Mouse (Mus musculus) kidney, embryonic 15.5 days (tissue): ENCODE results near the gene 4930470P17Rik. TPM values are rescaled to one million over a fixed set of nuclear protein-coding genes. Genes with fewer than 3 reads are reported as not detected.
A peak's percentile ranks its signal among the peaks of the same experiment; 100 is the strongest.

Experiments used
- ATAC-seq: fragments of 200-750 bp; cut with Nextera tagmentation; replicated peaks from 2 replicates; pipeline ENCODE4 v1.8.0; 2017; ENCODE audit warnings: moderate TSS enrichment; ENCODE audit not compliant: low FRiP score
- H3K27ac ChIP-seq: fragments of 300-500 bp; sonication (generic); 2 replicates; pipeline ENCODE4 v1.5.1; 2015; ENCODE audit warnings: mild to moderate bottlenecking, inconsistent platforms
- H3K27me3 ChIP-seq: fragments of 300-500 bp; sonication (generic); 2 replicates; pipeline ENCODE4 v1.6.1; 2015; ENCODE audit warnings: inconsistent platforms
- H3K36me3 ChIP-seq: fragments of 300-500 bp; sonication (generic); 2 replicates; pipeline ENCODE4 v1.6.1; 2015; ENCODE audit warnings: inconsistent platforms
- H3K4me1 ChIP-seq: fragments of 300-500 bp; sonication (generic); 2 replicates; pipeline ENCODE4 v1.6.1; 2015; ENCODE audit warnings: inconsistent platforms
- H3K4me2 ChIP-seq: fragments of 300-500 bp; sonication (generic); 2 replicates; pipeline ENCODE4 v1.6.1; 2015; ENCODE audit warnings: moderate library complexity, mild to moderate bottlenecking, inconsistent platforms
- H3K4me3 ChIP-seq: fragments of 300-500 bp; sonication (generic); replicated peaks from 2 replicates; pipeline ENCODE4 v1.5.1; 2015; ENCODE audit warnings: mild to moderate bottlenecking, inconsistent platforms
- H3K9ac ChIP-seq: fragments of 300-500 bp; sonication (generic); 2 replicates; pipeline ENCODE4 v1.6.1; 2015; ENCODE audit warnings: mild to moderate bottlenecking, inconsistent platforms
- H3K9me3 ChIP-seq: fragments of 300-500 bp; sonication (generic); replicated peaks from 2 replicates; pipeline ENCODE4 v1.6.1; 2016; ENCODE audit warnings: inconsistent platforms
- WGBS: fragments of 180-500 bp; shearing (Covaris S2); methylation state at CpG from one replicate; pipeline ENCODE4 v1.1.7; 2015; ENCODE audit warnings: mixed read lengths; 5-methylcytosine and 5-hydroxymethylcytosine counted together
- polyA plus RNA-seq: library from polyadenylated mRNA; unstranded; fragments of >200 nt; fragmentation: Nextera tagmentation; extraction: Ambion mirVana; gene quantifications from 2 replicates; pipeline ENCODE4 v1.2.1, GENCODE M21; 2015

4930470P17Rik gene
- polyA plus RNA-seq, 1 experiment from 2014 or later, result not detected

DNA sequence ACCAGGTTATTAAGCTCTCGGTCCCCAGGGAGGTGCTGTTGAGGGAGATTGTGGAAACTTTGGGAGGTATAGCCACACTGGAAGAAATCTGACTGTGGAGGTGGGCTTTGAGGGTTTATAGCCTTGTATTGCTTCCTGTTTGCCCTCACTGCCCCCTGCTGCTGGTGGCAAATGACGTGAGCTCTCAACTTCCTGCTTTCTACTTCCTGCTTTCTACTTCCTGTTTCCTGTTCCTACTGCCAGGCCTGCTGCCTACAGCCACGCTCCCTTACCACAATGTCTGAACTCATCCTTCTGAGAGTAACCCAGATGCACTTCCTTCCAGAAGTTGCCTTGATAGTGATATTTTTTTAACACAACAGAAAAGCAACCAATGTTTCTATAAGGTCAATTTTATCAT lies 24.3 kb downstream of the 4930470P17Rik start:
- Histone ChIP-seq H3K4me2 (no peak overlapping the region), H3K4me1 (no peaks in the 10 kb centered on the region), H3K27ac (no peak overlapping the region), H3K9ac (no peak overlapping the region), H3K9me3 (no peaks in the 10 kb centered on the region), H3K4me3 (no peak overlapping the region), H3K36me3 (no peaks in the 10 kb centered on the region), H3K27me3 (no peaks in the 10 kb centered on the region)
- 77% methylated on average over 3 of the region's 3 CpGs for WGBS
- ATAC-seq, result no peak

DNA sequence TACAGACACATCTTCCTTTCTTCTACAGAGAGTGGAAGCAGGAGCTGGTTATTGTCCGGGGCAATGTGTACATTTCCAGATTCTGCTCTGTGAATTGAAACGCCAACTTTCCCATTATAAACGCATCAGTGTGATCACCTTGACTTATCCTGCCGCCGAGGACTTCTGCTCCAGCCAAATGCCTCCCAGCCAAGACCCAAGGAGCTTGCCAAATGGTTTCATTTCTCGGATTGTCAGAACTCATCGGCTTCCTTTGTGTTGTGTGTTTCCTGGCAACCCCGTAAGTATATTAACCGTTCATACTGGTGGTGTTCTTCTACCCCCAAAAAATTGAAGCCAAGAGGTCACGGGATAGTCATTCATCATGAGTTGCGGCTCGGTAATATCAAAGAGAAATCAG lies 25.7 kb downstream of the 4930470P17Rik start:
- Histone ChIP-seq H3K4me2 (no peak overlapping the region), H3K27ac (no peak overlapping the region), H3K36me3 (no peaks in the 10 kb centered on the region), H3K4me1 (no peaks in the 10 kb centered on the region), H3K27me3 (no peaks in the 10 kb centered on the region), H3K9me3 (no peaks in the 10 kb centered on the region), H3K4me3 (no peak overlapping the region), H3K9ac (no peak overlapping the region)
- 78% methylated on average over 12 of the region's 12 CpGs for WGBS
- no peak for ATAC-seq

DNA sequence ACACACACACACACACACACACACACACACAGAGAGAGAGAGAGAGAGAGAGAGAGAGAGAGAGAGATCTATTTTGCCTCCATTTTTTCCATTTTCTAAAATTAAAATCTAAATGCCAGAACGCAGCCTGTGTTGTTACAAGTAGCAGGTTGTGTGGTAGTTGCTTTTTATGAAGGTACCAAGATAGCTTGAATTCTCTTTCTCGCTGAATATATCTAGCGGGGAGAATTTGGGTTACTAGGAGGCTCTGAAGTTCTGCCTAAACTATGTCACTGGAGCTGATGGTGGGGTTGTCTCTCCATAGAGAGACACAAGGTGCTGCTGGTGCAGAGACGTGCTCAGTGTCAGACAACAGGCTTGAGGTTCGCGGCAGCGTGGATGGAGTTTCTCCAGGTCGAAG lies 36.8 kb downstream of the 4930470P17Rik start:
- Histone ChIP-seq H3K4me2 (no peak overlapping the region), H3K36me3 (no peaks in the 10 kb centered on the region), H3K4me3 (no peak overlapping the region), H3K27me3 (no peaks in the 10 kb centered on the region), H3K9me3 (no peaks in the 10 kb centered on the region), H3K9ac (no peak overlapping the region), H3K27ac (no peak overlapping the region), H3K4me1 (no peaks in the 10 kb centered on the region)
- WGBS, result 84% methylated on average over 8 of the region's 8 CpGs
- no peak for ATAC-seq

DNA sequence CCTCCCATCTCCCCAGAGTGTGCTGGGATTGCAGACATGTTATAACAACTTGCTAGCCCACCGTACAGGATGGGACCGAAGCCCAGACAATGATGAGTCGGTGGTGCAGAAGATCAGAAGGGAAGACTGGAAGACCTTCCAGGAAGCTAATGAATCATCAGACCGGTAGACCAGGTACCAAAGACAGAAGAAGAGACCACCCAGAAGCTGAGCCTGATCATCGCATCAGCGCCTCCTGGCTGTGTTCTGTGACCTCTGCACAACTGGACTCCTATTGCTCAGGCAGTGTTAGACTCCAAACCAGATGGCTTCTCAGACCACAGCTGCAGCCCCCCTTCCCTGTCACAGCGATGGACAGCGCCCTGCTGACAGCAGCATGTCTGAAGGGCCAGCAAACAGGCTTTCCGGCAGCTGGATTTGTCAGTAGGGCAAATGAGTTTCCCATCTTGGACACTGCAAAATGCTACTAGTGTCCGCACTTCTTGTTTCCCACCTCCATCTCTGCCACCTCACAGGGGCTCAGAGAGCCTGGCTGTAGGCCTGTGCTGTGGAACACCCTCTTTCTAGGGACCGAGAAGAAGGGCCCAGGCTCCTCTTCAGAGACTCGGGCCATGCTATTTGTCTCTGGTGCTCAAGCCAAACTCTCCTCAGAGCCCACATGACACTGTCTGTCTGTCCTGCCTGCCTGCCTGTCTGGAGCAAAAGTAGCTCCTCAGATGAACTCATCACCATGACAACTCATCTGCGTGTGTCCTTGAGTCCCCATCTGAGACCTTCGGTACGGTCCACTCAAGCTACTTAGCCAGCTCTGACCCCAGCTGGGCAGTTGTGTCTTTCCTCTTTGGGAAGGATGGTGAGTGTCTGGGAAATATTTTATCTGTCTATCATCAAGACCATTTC lies 37.6 kb downstream of the 4930470P17Rik start:
- no peak for ATAC-seq

DNA sequence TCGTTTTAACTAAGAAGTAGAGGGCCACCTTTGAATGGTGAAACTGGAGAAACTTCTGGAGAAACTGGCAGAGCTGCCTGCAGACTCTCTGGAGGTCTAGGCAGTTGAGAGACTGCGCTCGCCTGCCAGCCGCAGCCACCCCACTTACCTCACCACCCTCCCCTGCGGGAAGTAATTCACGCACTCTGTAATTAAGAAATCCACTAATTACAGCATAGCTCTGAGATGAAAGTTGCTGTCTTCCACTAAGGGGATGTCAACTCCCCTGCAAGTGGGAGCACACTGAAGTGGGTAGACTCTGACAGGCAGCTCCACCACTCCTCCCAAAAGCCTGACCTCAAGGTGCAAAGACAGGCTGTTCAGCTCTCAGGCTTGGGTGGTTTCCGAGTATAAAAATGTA lies 49.7 kb downstream of the 4930470P17Rik start:
- ATAC-seq, result no peak
- Histone ChIP-seq H3K27me3 (no peaks in the 10 kb centered on the region), H3K27ac (no peak overlapping the region), H3K4me1 (peaks cover 26% of the 10 kb centered on the region), H3K36me3 (no peaks in the 10 kb centered on the region), H3K4me3 (no peak overlapping the region), H3K9ac (no peak overlapping the region), H3K9me3 (no peaks in the 10 kb centered on the region), H3K4me2 (no peak overlapping the region)
- WGBS, result 48% methylated on average over 7 of the region's 7 CpGs

More for the DNA sequence above, 37.6 kb downstream of the 4930470P17Rik start:
- 75% methylated on average over 15 of the region's 15 CpGs for WGBS
- no peaks in the 10 kb centered on the region for H3K9me3 ChIP-seq
- H3K27ac ChIP-seq, result no peak overlapping the region
- no peak overlapping the region for H3K9ac ChIP-seq
- no peaks in the 10 kb centered on the region for H3K36me3 ChIP-seq
- H3K4me1 ChIP-seq, result no peaks in the 10 kb centered on the region
- H3K4me3 ChIP-seq, result no peak overlapping the region
- H3K27me3 ChIP-seq, result no peaks in the 10 kb centered on the region
- H3K4me2 ChIP-seq, result no peak overlapping the region

DNA sequence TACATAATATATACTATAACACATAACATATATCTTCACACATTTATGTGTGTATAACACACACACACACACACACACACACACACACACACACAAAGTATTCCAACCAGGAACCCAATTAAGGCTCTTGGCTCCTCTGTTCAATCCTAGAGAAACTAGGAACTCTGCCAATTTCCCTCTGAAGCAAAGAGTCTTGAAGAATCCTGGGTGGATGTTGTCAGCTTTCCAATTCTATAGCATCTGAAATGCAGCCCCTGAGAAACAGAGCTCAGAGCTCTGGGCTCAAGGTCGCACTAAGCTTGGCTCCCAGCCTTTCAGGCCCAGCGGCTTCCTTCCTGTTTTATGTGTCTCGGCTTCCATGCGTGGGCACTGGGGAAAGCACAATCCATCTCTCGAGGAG lies 51.6 kb downstream of the 4930470P17Rik start:
- H3K4me3 ChIP-seq, result no peak overlapping the region
- H3K9me3 ChIP-seq, result no peaks in the 10 kb centered on the region
- 23% methylated on average over 5 of the region's 5 CpGs for WGBS
- H3K4me1 ChIP-seq, result peaks cover 33% of the 10 kb centered on the region
- H3K27me3 ChIP-seq, result no peaks in the 10 kb centered on the region
- H3K36me3 ChIP-seq, result no peaks in the 10 kb centered on the region
- H3K9ac ChIP-seq, result no peak overlapping the region
- no peak overlapping the region for H3K4me2 ChIP-seq
- 0 out of 2 replicates have a peak, but pooled peaks have one; percentile 19 for ATAC-seq
- 0 out of 2 replicates have a peak overlapping the region, but pooled peaks have one; percentile 56 for H3K27ac ChIP-seq

DNA sequence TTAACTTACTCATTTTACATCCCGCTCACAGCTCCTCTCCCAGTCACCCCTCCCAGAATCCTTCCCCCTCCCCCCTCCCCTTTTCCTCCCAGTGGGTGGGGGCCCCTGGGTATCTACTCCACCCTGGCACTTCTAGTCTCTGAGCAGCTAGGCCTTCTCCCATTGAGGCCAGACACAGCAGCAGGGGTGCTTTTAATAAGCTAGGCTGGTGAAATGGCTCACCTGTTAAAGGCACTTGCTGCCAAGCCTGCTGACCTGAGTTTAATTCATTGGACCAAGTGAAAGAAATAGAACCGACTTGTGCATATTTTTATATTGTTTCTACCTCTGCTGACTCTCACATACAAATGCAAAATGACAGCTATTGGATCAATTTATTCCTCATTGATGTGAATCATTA lies 52.7 kb downstream of the 4930470P17Rik start:
- 78% methylated on average over 2 of the region's 2 CpGs for WGBS
- no peak overlapping the region for H3K9ac ChIP-seq
- H3K9me3 ChIP-seq, result no peaks in the 10 kb centered on the region
- H3K36me3 ChIP-seq, result no peaks in the 10 kb centered on the region
- H3K27me3 ChIP-seq, result no peaks in the 10 kb centered on the region
- no peak for ATAC-seq
- H3K4me3 ChIP-seq, result no peak overlapping the region
- no peak overlapping the region for H3K4me2 ChIP-seq
- no peak overlapping the region for H3K27ac ChIP-seq
- H3K4me1 ChIP-seq, result peaks cover 38% of the 10 kb centered on the region

DNA sequence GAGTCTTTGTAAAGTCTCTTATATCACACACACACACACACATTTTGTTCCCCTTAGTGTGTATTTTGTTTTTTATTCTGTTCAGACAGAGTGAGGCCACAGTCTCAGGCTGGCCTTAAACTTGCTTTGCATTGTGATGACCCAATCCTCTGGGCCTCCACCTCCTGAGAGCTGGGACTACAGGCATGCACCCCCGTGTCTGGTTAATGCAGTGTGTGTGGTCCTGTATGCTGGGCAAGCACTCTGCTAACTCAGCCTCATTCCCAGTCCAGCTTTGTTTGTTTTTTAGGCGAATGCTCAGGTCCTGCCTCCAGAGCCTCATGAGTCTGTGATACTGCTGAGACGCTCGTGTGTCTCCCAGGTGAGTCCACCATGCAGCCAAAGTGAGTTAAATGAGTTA lies 53.8 kb downstream of the 4930470P17Rik start:
- Histone ChIP-seq H3K4me2 (no peak overlapping the region), H3K27ac (0 out of 2 replicates have a peak overlapping the region, but pooled peaks have one; percentile 51), H3K27me3 (no peaks in the 10 kb centered on the region), H3K4me1 (peaks cover 38% of the 10 kb centered on the region), H3K36me3 (no peaks in the 10 kb centered on the region), H3K4me3 (no peak overlapping the region), H3K9me3 (no peaks in the 10 kb centered on the region), H3K9ac (no peak overlapping the region)
- no peak; the same call in 1 of the 2 replicates for ATAC-seq
- WGBS, result 22% methylated on average over 4 of the region's 4 CpGs

DNA sequence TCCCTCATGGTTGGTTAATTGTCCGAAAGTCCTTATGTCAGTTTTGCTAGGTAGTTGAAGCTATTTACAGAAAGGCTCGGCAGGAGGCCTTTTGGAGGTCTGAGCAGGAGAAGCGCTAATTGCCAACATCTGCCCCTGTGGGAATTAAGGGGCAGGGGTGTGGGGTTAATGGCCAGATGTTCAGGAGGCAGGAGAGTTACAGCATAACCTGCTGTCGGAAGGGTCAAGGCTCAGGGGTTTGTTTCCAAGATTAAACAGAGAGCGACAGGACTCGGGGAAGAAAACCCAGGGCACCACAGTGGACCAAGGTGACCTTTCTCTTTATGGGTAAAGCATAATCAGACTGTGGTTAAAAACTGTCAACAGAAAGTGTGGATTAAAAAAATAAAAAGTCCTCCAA lies 54.3 kb downstream of the 4930470P17Rik start:
- ATAC-seq, result no peak
- Histone ChIP-seq H3K27ac (no peak overlapping the region), H3K36me3 (no peaks in the 10 kb centered on the region), H3K4me3 (no peak overlapping the region), H3K9me3 (no peaks in the 10 kb centered on the region), H3K27me3 (no peaks in the 10 kb centered on the region), H3K4me2 (no peak overlapping the region), H3K4me1 (peaks cover 38% of the 10 kb centered on the region), H3K9ac (no peak overlapping the region)
- 15% methylated on average over 6 of the region's 6 CpGs for WGBS

DNA sequence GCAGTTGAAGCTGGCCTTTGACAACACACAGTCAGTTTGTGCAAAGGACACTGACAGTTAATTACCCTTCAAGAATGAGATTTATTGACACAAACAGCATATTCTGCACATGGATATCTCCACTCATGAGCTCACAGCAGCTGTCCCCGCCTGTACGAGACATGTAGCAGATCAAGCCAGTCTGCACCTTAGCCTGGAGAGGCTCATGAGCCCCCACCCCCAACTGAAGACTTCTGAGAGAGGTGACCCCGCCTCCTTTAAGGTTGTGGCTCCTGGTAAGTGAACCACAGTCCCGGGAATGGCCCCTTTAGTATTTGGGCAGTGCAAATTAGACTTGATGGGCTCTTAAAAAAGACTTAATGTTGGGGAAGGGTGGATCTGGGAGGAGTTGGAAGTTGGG lies 56.1 kb downstream of the 4930470P17Rik start:
- WGBS, result 41% methylated on average over 4 of the region's 4 CpGs
- H3K9ac ChIP-seq, result no peak overlapping the region
- H3K27ac ChIP-seq, result no peak overlapping the region
- no peak for ATAC-seq
- no peak overlapping the region for H3K4me2 ChIP-seq
- no peaks in the 10 kb centered on the region for H3K27me3 ChIP-seq
- peaks cover 34% of the 10 kb centered on the region for H3K4me1 ChIP-seq
- H3K9me3 ChIP-seq, result no peaks in the 10 kb centered on the region
- no peaks in the 10 kb centered on the region for H3K36me3 ChIP-seq
- no peak overlapping the region for H3K4me3 ChIP-seq

DNA sequence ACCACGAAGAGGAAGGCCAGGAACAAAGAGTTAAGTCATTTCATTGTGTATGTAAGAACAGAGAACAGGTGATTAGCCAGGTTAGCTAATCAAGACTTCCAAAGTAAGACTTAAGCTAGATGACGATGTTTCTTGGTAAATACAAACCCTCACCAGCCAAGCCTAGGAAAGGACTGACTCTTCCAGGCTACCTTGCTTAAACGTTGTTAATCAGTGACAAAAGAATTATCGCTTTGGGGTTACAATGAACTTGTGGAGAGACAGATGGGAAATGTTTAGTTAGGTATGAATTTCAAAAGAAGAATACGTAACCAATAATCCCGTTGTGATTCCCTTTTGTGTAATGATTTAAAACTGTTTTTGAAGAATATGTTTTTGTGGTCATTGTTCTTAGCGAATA lies 56.9 kb downstream of the 4930470P17Rik start:
- no peak overlapping the region for H3K27ac ChIP-seq
- H3K4me1 ChIP-seq, result peaks cover 31% of the 10 kb centered on the region
- H3K9ac ChIP-seq, result no peak overlapping the region
- no peak overlapping the region for H3K4me2 ChIP-seq
- no peaks in the 10 kb centered on the region for H3K36me3 ChIP-seq
- no peak overlapping the region for H3K4me3 ChIP-seq
- no peak for ATAC-seq
- H3K27me3 ChIP-seq, result no peaks in the 10 kb centered on the region
- 64% methylated on average over 7 of the region's 7 CpGs for WGBS
- H3K9me3 ChIP-seq, result no peaks in the 10 kb centered on the region

DNA sequence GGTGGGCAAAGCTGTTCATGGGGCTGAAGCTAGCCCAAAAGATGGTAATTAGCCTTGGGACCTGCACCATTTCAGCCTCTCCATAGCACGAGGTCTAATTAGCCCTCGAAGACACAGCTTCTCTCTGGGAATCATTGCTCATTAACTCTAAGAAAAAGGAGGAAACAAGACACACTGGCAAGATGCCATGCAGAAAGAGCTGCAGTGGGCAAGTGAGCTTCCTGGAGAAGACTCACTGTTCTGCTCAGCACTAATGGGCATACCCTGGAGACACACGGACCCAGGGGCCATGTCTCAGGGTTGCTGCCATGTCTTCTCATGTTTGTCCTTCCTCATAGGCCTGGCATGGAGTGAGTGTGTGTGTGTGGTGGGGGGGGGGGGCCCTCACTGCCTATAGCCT lies 57.7 kb downstream of the 4930470P17Rik start:
- Histone ChIP-seq H3K36me3 (no peaks in the 10 kb centered on the region), H3K4me2 (no peak overlapping the region), H3K9me3 (no peaks in the 10 kb centered on the region), H3K4me3 (no peak overlapping the region), H3K9ac (no peak overlapping the region), H3K4me1 (peaks cover 31% of the 10 kb centered on the region), H3K27ac (no peak overlapping the region), H3K27me3 (no peaks in the 10 kb centered on the region)
- WGBS, result 65% methylated on average over 3 of the region's 3 CpGs
- no peak for ATAC-seq
